Mouse (Mus musculus) cerebellum, adult 2 months (tissue): ENCODE results near the gene Meaf6.

ENCODE experiments used
- CTCF ChIP-seq: fragments of 200-500 bp; IDR thresholded peaks from 2 replicates; pipeline ENCODE4 v1.5.1; 2011; ENCODE audit warnings: low read depth, mild to moderate bottlenecking, control low read depth, low read length, moderate library complexity, borderline replicate concordance; ENCODE audit not compliant: insufficient read depth
- POLR2A ChIP-seq: fragments of 200-500 bp; IDR thresholded peaks from 2 replicates; pipeline ENCODE4 v1.6.1; 2011; ENCODE audit warnings: low read length, control low read depth, borderline replicate concordance; ENCODE audit not compliant: insufficient read depth

- no peak for TF ChIP-seq CTCF
- no peak for TF ChIP-seq POLR2A
Measured at GRCm38 (mm10) chr4:125078698-125079097, 6.2 kb upstream of the Meaf6 start.
